Mouse (Mus musculus): ENCODE results near the gene Syde2. TPM values are rescaled to one million over a fixed set of nuclear protein-coding genes. Genes with fewer than 3 reads are reported as not detected.

Gene Syde2
- polyA plus RNA-seq, 1 experiment, result 6.7 TPM

- DNase-seq (ENCODE audit: low read depth), result no peak
Measured at GRCm38 (mm10) chr3:146053082-146053814, 65.6 kb downstream of the Syde2 start.

- DNase-seq (ENCODE audit: low read depth), result no peak
Measured at GRCm38 (mm10) chr3:146053873-146054272, 66.2 kb downstream of the Syde2 start.

GRCm38 (mm10) chr3:146057131-146057530 lies 69.5 kb downstream of the Syde2 start:
- no peak for DNase-seq (ENCODE audit: low read depth)

GRCm38 (mm10) chr3:146058263-146058662 lies 70.6 kb downstream of the Syde2 start:
- DNase-seq (ENCODE audit: low read depth), result no peak

- DNase-seq (ENCODE audit: low read depth), result no peak
Measured at GRCm38 (mm10) chr3:146059356-146059926, 71.8 kb downstream of the Syde2 start.

GRCm38 (mm10) chr3:146063146-146063545 lies 75.5 kb downstream of the Syde2 start:
- no peak for DNase-seq (ENCODE audit: low read depth)

- no peak for DNase-seq (ENCODE audit: low read depth)
Measured at GRCm38 (mm10) chr3:146069276-146069675, 81.6 kb downstream of the Syde2 start.

Other genes with a start within 250 kb of the Syde2 start
- gene Ddah1, start 229.2 kb upstream of the Syde2 start, polyA plus RNA-seq (2012; rRNA removed), result 12.0 and 13.3 TPM in 2 replicates
- gene Bcl10, start 65.1 kb upstream of the Syde2 start, polyA plus RNA-seq (2012; rRNA removed), result 11.7 and 14.2 TPM in 2 replicates
- 6.7 and 8.8 TPM in 2 replicates for gene 2410004B18Rik, start 49.9 kb upstream of the Syde2 start, polyA plus RNA-seq (2012; rRNA removed)
- 1.4 and 2.2 TPM in 2 replicates for gene Wdr63, start 120.3 kb downstream of the Syde2 start, polyA plus RNA-seq (2012; rRNA removed)
- 13.5 and 17.7 TPM in 2 replicates for gene Mcoln3, start 129.6 kb downstream of the Syde2 start, polyA plus RNA-seq (2012; rRNA removed)
- gene Mcoln2, start 162.0 kb downstream of the Syde2 start, polyA plus RNA-seq (2012; rRNA removed), result 0.41 and 0.47 TPM in 2 replicates
- 0.55 and 0.58 TPM in 2 replicates for gene Lpar3, start 233.1 kb downstream of the Syde2 start, polyA plus RNA-seq (2012; rRNA removed)